Mouse (Mus musculus): ENCODE results near the gene Apeh. TPM values are rescaled to one million over a fixed set of nuclear protein-coding genes. Genes with fewer than 3 reads are reported as not detected.

Apeh gene
- 21.4 TPM for polyA plus RNA-seq (2015; fragmentation: Illumina TruSeq; extraction: RNeasy Lipid Tissue Mini Kit (QIAGEN cat#74804); ENCODE audit: low read depth, low replicate concordance)

DNA sequence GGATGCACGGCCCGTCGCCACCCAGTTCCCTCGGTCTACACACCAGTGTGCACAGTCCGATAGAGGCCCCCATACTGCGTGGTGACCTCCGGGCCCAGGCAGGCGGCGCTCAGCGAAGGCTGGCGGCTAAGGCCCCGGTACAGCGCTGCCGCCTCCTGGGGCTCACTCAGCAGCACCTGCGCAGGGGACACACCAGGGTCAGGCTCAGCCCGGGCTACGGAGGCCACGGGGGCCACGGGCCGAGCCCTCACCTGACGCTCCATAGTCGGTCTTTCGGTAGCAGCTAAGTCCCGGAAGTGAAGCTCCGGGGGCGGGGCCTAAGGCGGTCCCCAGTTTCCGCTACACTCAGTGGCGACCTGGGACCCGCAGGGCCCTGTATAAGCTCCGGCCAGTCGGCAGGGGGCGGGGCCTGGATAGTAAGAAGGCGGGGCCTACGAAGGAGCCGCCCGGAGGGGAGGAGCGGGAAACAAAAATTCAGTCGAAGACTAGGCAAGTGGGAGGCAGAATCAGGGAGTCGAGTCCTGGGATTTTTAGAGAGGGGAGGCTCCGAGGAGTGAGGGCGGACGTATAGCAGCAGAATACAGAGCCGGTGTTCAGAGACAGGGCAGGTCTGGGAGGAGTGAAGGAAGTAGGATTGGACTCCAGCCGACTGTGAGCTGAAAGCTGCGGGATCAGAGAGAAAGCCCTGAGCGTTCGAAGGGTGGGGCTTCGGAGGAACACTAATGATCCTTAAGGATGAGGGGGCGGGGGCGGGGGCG is at the start of gene Apeh:
TSS of gene Apeh (minus strand) at position 423 of the 758 bp plus-strand sequence.

DNA sequence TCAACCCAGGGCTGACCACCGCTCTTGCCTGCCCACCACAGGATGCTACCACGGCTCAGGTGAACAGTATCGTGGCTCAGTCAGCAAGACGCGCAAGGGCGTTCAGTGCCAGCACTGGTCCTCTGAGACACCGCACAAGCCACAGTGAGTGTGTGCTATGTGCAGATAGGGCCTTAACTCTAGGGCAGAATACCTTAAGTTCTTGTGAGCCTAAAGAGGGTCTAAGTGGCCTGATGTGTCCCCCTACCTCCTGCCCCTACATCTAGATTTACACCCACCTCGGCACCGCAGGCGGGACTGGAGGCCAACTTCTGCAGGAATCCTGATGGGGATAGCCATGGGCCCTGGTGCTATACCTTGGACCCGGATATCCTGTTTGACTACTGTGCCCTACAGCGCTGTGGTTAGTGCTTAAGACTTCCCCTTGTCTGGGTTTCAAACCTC is 11.4 kb downstream of the Apeh start, which contains the start of gene Rnf123:
TSS of gene Rnf123 (minus strand) at position 359 of the 444 bp plus-strand sequence.

DNA sequence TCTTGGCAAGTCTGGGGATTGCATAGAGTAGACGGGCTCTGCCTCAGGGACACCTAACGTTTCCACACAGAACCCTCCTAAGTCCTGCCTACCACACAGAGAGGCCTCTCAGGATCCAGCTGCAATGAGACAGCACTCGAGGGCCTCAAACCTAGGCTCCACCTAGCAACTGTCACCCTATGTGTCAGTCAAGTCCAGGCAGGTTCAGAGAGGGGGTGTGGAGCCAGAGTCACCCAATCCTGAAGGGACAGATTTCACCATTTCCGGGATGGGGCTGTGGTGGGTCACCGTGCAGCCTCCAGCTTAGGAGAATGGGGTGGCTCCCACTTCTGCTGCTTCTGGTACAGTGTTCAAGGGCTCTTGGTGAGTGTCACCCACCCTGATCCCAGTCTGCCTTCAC is 14.2 kb downstream of the Apeh start, which contains the start of gene Mst1:
TSS of gene Mst1 (plus strand) at position 269 of the 400 bp plus-strand sequence.

DNA sequence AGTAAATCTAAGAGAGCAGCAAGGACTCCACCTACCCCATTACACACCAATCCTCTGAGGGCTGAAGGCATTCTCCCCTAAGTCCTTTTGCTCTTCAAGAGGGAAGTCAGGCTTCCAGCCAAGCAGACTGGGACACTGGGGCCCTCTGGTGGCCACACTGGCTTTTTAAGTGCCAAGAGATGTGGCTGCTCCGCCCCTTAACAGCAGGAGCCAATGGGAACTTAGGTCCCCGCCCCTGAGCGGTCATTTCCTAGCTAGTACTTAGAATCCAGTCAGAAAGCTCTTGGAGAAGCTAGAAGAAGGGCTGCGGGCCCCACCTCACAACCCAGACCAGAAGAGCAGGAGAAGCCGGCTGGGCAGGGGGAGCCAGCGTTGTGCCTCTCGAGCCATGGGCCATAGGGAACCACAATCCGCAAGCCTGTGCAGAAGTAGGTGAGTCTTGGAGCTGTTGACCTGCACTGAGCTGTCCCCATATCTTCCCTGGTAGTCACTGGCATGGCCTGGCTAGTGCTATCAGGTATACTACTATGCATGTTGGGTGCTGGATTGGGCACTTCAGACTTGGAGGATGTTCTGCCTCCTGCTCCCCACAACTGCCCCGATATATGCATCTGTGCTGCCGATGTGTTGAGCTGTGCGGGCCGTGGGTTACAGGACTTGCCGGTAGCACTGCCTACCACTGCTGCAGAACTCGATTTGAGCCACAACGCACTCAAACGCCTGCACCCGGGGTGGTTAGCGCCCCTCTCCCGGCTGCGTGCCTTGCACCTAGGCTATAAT is 41.3 kb downstream of the Apeh start, which contains the start of gene Amigo3:
TSS of gene Amigo3 (plus strand) at position 275 of the 780 bp plus-strand sequence.

DNA sequence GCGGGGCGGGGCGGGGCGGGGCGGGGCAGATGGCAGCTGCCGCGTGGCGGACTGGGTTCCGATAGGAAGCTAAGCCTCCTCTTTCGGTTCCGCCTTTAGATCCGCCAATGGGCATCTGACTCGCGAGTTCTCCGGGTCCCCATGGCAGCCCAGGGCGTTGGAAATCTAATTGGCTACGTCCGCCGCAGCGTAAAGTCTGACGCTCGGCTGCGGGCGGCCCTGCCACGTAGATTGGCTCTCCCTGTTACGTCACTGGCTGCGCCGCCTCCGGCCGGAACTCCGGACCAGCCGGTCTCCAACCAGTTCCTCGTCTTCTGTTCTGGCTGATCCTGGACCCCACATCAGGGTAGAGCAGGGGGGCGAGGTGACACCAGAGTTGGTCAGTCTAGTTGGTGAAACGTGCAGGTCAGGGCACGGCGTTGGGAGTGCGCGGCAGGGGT is 45.4 kb downstream of the Apeh start, which contains the start of gene Gmppb:
TSS of gene Gmppb (plus strand) at position 227 of the 440 bp plus-strand sequence.

Other genes starting within 250 kb of the Apeh start
- gene Rbm6, start 221.4 kb downstream of the Apeh start, polyA plus RNA-seq (2015; fragmentation: Illumina TruSeq; extraction: RNeasy Lipid Tissue Mini Kit (QIAGEN cat#74804); ENCODE audit: low read depth, low replicate concordance): 40.5 TPM
- gene Mon1a, start 206.5 kb downstream of the Apeh start, polyA plus RNA-seq (2015; fragmentation: Illumina TruSeq; extraction: RNeasy Lipid Tissue Mini Kit (QIAGEN cat#74804); ENCODE audit: low read depth, low replicate concordance): 19.2 TPM
- 0.59 TPM for gene Mst1r, start 187.7 kb downstream of the Apeh start, polyA plus RNA-seq (2015; fragmentation: Illumina TruSeq; extraction: RNeasy Lipid Tissue Mini Kit (QIAGEN cat#74804); ENCODE audit: low read depth, low replicate concordance)
- gene Actl11, start 166.1 kb downstream of the Apeh start, polyA plus RNA-seq (2015; fragmentation: Illumina TruSeq; extraction: RNeasy Lipid Tissue Mini Kit (QIAGEN cat#74804); ENCODE audit: low read depth, low replicate concordance): not detected
- gene Camkv, start 158.9 kb downstream of the Apeh start, polyA plus RNA-seq (2015; fragmentation: Illumina TruSeq; extraction: RNeasy Lipid Tissue Mini Kit (QIAGEN cat#74804); ENCODE audit: low read depth, low replicate concordance): 320 TPM
- 15.5 TPM for gene Traip, start 144.5 kb downstream of the Apeh start, polyA plus RNA-seq (2015; fragmentation: Illumina TruSeq; extraction: RNeasy Lipid Tissue Mini Kit (QIAGEN cat#74804); ENCODE audit: low read depth, low replicate concordance)
- 6.5 TPM for gene Uba7, start 119.1 kb downstream of the Apeh start, polyA plus RNA-seq (2015; fragmentation: Illumina TruSeq; extraction: RNeasy Lipid Tissue Mini Kit (QIAGEN cat#74804); ENCODE audit: low read depth, low replicate concordance)
- 0.46 TPM for gene Gm20661, start 111.5 kb downstream of the Apeh start, polyA plus RNA-seq (2015; fragmentation: Illumina TruSeq; extraction: RNeasy Lipid Tissue Mini Kit (QIAGEN cat#74804); ENCODE audit: low read depth, low replicate concordance)
- 4.2 TPM for gene Inka1, start 108.7 kb downstream of the Apeh start, polyA plus RNA-seq (2015; fragmentation: Illumina TruSeq; extraction: RNeasy Lipid Tissue Mini Kit (QIAGEN cat#74804); ENCODE audit: low read depth, low replicate concordance)
- 5.1 TPM for gene Cdhr4, start 102.1 kb downstream of the Apeh start, polyA plus RNA-seq (2015; fragmentation: Illumina TruSeq; extraction: RNeasy Lipid Tissue Mini Kit (QIAGEN cat#74804); ENCODE audit: low read depth, low replicate concordance)
- gene Gm20662, start 98.3 kb downstream of the Apeh start, polyA plus RNA-seq (2015; fragmentation: Illumina TruSeq; extraction: RNeasy Lipid Tissue Mini Kit (QIAGEN cat#74804); ENCODE audit: low read depth, low replicate concordance): 5.0 TPM
- 160 TPM for gene Ip6k1, start 92.1 kb downstream of the Apeh start, polyA plus RNA-seq (2015; fragmentation: Illumina TruSeq; extraction: RNeasy Lipid Tissue Mini Kit (QIAGEN cat#74804); ENCODE audit: low read depth, low replicate concordance)
- 17.9 TPM for gene Gmppb, start 45.4 kb downstream of the Apeh start, polyA plus RNA-seq (2015; fragmentation: Illumina TruSeq; extraction: RNeasy Lipid Tissue Mini Kit (QIAGEN cat#74804); ENCODE audit: low read depth, low replicate concordance)
- gene Amigo3, start 41.4 kb downstream of the Apeh start, polyA plus RNA-seq (2015; fragmentation: Illumina TruSeq; extraction: RNeasy Lipid Tissue Mini Kit (QIAGEN cat#74804); ENCODE audit: low read depth, low replicate concordance): 1.4 TPM
- not detected for gene Mst1, start 14.2 kb downstream of the Apeh start, polyA plus RNA-seq (2015; fragmentation: Illumina TruSeq; extraction: RNeasy Lipid Tissue Mini Kit (QIAGEN cat#74804); ENCODE audit: low read depth, low replicate concordance)
- gene Rnf123, start 11.3 kb downstream of the Apeh start, polyA plus RNA-seq (2015; fragmentation: Illumina TruSeq; extraction: RNeasy Lipid Tissue Mini Kit (QIAGEN cat#74804); ENCODE audit: low read depth, low replicate concordance): 52.1 TPM
- gene Bsn, start 95.8 kb upstream of the Apeh start, polyA plus RNA-seq (2015; fragmentation: Illumina TruSeq; extraction: RNeasy Lipid Tissue Mini Kit (QIAGEN cat#74804); ENCODE audit: low read depth, low replicate concordance): 87.7 TPM
- 42.5 TPM for gene Dag1, start 169.4 kb upstream of the Apeh start, polyA plus RNA-seq (2015; fragmentation: Illumina TruSeq; extraction: RNeasy Lipid Tissue Mini Kit (QIAGEN cat#74804); ENCODE audit: low read depth, low replicate concordance)
- gene Nicn1, start 195.8 kb upstream of the Apeh start, polyA plus RNA-seq (2015; fragmentation: Illumina TruSeq; extraction: RNeasy Lipid Tissue Mini Kit (QIAGEN cat#74804); ENCODE audit: low read depth, low replicate concordance): 118 TPM
- gene Amt, start 202.2 kb upstream of the Apeh start, polyA plus RNA-seq (2015; fragmentation: Illumina TruSeq; extraction: RNeasy Lipid Tissue Mini Kit (QIAGEN cat#74804); ENCODE audit: low read depth, low replicate concordance): 37.8 TPM
- 211 TPM for gene Rhoa, start 211.5 kb upstream of the Apeh start, polyA plus RNA-seq (2015; fragmentation: Illumina TruSeq; extraction: RNeasy Lipid Tissue Mini Kit (QIAGEN cat#74804); ENCODE audit: low read depth, low replicate concordance)
- 47.8 TPM for gene Tcta, start 211.6 kb upstream of the Apeh start, polyA plus RNA-seq (2015; fragmentation: Illumina TruSeq; extraction: RNeasy Lipid Tissue Mini Kit (QIAGEN cat#74804); ENCODE audit: low read depth, low replicate concordance)
- 253 TPM for gene Gpx1, start 244.3 kb upstream of the Apeh start, polyA plus RNA-seq (2015; fragmentation: Illumina TruSeq; extraction: RNeasy Lipid Tissue Mini Kit (QIAGEN cat#74804); ENCODE audit: low read depth, low replicate concordance)